Mouse (Mus musculus) neural tube, embryonic 10.5 days (tissue): ENCODE results near the gene Oas1a.
"Not testable (repeated sequence)": the region's sequence is repeated elsewhere in the genome, so short reads cannot be mapped to it uniquely, and the experiment has no call there.

Experiments used
- DNase-seq: peaks from one replicate; pipeline ENCODE4 v3.0.0-alpha.2; 2017; ENCODE audit warnings: low spot score; ENCODE audit errors: extremely low spot score

Gene Oas1a

DNA sequence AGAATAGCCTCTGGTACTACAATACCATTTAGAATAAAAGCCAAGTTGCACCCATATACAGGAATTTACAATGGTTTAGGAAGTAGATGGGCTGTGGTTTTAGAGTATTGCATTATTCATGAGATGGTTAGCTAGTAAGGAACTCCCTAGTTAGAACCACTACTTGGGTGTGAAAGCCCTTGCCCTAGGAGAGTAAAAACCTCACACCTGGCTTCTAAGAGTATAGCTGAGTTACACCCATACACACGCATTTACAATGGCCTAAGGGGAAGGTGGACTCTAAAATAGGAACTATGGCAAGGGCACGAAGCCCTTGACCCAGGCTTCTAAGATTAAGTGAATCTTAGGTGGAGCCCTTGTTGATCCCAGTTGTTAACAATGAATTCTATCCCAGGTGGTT is 12.6 kb downstream of the Oas1a start:
- DNase-seq: not testable (repeated sequence)

DNA sequence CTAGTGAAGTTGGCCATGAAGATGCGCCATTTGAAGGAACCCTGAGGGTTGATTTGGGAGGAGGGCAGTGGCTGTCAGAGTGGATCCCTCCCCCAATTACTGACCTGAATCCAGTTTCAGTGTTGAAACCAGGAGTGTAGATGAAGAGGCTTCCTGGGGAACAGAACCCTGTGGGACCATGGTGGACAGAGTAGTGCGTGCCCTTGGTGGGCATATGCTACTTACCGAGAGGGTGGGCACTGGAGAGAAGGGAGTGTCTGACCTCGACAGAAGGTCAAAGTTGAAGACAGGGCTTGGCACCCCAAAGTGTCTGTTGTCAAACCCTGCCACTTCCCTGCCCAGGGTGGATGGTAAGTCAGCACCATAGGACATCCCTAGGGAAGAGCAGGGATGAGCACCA is 13.5 kb downstream of the Oas1a start:
- not testable (repeated sequence) for DNase-seq

DNA sequence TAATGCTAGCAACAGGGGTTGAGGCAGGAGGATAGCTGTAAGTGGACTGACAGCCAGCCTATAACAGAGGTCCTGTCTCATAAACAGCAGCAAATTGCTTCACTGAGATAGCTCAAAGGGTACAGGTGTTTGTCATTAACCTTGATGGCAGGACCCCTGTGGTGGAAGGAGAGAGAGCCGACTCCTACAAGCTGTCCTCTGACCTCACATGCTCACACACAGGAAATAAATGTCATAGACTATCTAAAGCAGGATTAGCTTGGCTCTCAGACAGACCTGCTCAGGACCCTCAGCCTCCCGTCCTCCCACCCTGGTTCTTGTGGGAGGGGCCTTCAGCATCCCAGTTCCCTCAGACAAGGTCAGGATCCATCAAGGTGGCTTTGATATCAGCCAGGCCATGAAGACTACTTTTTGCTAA is 15.1 kb downstream of the Oas1a start:
- no peak for DNase-seq

DNA sequence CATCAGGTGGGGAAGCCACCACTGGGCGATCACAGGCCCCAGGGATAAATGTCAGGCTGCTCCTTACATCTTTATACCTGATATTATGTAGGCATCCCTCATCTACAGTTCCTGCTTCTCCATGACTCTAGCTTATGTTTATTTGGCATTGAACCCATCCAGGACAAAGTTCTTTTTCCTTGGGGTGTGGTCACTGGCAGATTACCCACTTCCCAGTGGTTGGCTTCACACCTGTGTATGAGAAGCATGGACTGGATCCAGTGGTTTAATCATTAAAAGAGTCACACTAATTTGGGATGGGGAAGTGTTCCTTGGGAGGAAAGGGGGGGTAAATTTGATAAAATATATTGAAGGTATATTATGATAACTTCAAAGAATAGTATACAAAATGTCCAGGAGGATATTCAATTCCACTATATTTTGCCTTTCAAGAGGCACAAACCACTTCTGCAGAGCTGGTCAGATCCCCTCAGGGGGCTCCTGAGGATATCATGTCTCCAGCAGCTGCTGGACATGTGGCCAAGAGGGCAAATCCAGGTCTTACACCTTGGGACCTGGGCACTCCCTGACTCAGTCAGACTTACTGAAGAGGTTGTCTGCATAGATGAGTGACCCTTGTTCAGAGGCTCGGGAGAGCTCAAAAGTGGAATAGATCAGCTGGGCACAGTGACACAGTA is 15.6 kb downstream of the Oas1a start:
- DNase-seq: not testable (repeated sequence)

DNA sequence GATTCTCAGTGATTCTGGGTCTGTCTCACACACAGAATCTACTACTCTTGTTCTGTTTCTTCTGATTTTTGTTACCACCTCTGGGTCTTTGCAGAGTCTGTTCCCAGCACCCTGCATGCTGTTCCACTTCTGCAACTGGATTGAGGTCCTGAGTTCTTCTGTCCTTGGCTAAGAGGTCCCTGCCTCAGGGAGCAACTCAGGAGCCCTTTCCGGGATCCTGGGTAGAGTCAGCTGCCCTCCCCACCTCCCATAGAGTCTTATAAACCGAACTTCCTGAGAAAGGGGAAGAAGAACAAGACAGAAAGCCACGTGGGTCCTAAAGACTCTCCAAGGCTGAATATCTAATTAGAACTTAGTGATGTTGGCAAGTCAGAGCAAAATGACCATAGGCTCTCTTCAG is 16.3 kb downstream of the Oas1a start:
- no peak for DNase-seq

DNA sequence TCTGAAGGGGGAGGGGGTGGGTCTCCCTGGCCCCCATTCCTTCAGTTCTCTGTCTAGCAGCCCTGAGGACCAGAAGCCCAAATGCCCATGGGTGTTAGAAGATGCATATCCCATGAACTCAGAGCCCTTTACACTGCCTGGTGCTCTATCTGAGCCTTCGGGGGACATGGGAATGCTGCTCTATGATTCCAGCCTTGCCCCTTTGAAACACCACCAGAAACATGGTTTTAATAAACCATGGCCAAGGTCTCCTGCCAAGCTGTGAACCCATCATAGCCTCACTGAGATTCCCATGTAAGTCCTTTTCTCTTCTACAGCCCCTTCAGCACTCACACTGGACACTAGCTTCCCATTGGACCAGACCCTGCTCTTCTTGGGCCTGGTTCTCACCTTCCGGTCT is 17.3 kb downstream of the Oas1a start:
- DNase-seq: no peak

DNA sequence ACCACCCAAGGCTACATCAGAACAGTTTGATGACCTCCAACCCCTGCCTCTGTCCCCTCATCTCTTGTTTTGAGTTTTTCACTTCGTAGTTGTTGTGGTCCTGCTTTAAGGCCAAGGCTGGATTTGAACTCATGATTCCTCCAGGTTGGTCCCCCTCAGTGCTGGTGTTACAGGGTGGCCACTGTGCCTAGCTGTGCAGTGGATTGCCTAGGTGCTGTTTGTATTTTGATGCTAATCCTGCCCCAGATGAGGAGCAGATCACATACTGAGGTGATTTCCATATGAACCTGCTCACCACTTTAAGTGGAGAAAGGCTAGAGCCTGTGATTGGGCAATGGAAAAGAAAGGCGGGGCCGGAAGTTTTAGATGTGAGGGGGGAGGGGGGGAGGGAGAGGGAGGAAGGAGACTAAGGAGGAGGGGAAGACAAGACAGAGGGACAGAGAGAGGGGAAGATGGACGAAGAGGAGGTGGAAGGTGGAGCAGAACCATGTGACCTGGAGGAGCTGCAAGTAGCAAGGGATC is 19.0 kb downstream of the Oas1a start:
- DNase-seq: not testable (repeated sequence)

DNA sequence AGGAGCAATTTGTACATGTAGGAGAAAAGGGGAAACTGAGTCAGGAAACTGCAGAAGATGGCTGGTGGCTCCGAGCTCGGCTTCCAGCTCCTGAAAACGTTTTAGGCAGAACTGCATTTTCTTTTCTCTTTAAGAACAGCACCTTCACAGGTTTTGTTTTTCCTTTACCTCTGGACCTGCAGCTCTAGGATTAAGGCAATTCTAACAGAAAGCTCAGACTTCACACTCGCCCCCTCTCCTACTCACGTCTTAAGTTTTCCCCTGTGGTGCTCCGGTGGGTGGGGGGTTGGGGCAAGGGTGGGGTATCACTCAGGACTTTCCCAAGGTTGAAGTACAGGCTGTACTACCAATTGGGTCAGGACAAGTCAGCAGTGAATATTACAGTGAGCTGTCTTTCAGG is 19.5 kb downstream of the Oas1a start:
- DNase-seq: no peak

DNA sequence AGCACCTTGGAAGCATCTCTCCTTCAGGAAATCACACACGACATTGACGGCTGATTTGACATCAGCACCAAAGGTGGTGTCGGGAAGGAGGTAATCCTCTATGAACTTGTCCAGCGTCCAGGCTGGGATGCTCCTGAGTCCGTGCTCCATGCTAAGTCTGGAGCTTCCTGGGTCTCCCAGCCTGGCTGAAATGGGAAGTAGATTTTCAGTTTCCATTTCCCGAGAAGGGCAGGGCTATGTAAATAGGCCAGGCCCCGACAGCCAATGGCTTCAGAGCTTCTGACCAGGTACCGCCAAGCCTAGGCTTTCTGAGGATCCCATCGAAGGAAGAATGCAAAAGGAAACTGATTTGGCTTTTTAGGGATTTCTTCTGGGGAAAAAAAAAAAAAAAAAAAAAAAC is 19.9 kb downstream of the Oas1a start, which contains the start of gene Oas1g:
Gene Oas1g, minus strand, starts transcription at position 201 of the 400 bp plus-strand sequence.
- not testable (repeated sequence) for DNase-seq

DNA sequence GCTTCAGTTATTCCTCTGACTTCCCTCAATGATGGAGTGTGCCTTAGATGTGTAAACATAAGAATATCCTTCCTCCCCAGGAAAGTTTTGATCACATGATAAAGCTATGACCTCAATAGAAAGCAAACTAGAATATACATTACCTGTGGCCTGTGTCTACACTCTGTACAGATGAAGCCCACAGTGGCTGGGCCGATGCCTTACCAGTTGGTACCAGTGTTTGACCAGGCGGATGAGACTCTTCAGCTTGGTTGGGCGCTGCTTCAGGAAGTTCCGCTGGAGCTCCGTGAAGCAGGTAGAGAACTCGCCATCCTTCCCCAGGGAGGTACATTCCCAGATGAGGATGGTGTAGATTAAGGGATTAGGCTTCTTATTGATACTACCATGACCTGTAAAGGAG is 25.6 kb downstream of the Oas1a start:
- DNase-seq: not testable (repeated sequence)

DNA sequence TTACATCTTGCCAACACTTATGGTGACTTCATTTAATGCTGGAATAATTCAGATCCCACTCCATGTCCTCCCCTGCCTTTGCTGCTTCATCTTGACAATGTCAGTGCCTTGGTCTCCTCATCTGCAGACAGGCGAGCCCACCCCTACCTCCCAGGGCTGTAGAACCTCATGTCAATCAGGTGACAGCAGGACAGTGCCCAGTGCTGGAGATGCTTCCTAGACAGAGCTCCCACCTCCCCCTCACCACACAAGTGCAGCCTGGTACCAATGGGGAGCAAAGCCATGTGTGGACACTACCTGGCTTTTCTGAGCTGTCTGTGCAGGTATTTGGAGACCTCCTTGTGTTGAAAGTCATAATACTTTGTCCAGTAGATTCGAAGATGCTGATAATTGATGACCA is 28.5 kb downstream of the Oas1a start:
- not testable (repeated sequence) for DNase-seq

DNA sequence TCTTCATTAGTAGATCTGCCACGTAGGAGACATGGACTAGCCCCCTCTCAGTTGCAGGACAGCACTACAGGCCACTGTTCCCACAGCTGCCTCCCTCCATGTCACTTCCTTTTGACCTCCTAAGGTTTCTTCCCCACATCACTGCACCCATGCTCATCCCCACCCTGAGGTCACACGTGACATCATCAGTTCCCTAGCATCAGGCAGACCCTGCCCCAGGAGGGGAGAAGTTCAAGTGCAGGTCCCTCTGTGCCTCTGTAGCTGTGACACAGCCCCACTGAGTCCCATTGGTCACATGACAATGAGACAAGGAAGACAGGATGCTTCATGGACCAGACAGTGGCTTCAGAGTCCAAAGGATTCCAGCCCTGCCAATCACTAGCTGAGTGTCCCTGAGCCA is 29.9 kb downstream of the Oas1a start:
- DNase-seq: not testable (repeated sequence)

DNA sequence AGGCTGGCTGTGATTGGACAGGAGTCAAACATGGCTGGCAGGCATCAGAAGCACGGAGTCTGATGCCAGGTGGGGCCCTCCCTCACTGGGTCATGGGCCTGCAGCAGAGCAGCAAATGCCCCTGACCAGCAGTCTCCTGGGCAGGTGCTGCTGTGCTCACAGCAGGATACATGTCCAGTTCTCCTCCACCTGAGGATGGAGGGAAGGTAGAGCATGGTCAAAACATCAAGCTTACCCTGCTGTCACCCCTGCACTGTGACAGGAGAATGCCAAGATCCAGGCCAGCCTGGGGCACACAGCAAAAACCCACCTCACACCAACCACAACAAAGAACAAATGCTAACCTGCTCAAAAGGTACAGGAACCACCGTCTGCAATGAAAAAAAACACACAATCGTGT is 30.5 kb downstream of the Oas1a start:
- not testable (repeated sequence) for DNase-seq

DNA sequence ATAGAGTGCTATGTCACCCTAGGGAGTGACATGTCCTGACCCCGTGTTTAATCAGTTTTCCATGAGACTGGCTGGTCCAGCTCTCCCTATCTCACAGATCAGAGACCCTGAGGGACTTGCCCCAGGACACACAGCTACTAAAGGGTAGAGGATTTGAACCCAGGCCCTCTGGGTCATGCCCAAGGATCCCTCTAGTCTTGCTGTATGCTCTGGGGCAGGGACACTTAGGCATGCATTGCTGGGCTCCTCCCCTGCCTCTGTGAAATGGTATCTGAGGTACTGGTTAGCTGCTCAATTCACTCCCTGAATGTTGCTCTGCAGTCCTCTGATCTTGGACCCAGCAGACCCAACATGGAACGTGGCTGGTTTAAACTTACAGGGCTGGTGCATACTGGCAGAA is 35.9 kb downstream of the Oas1a start:
- DNase-seq: no peak

DNA sequence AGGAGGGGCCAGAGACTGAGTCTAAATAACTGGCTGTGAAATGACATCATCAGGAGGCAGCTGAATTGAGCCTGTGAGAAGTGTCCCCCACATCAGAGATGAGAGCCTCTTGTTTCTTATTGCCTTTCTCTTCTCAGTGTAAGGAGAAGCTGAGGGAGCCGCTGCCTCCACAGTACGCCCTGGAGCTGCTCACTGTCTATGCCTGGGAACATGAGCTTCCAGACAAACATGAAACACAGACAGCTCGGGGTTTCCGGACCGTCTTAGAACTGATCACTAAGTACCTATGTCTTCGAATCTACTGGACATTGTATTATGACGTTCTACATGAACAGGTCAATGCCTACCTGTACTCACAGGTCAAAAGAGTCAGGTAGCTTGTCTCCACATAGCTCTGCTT is 36.5 kb downstream of the Oas1a start:
- no peak for DNase-seq

DNA sequence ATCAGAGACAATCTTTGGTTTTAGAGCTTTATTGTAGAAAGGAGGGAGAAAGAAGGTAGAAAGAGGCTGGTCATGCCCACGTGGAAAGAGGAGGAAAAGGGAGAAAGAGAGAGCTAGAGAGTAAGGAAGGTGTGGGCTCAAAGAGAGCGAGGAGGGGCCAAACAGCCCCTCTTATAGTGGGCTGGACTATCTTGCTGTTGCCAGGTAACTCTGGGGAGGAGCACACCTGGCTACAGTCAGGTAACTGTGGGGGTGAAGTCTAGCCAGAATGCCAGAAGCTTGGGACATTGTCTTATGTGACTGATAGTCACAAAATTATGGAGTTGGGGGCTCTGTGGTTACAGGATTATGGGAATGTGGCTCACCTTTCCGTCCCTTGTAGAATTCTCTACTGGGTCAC is 37.2 kb downstream of the Oas1a start:
- DNase-seq: no peak

DNA sequence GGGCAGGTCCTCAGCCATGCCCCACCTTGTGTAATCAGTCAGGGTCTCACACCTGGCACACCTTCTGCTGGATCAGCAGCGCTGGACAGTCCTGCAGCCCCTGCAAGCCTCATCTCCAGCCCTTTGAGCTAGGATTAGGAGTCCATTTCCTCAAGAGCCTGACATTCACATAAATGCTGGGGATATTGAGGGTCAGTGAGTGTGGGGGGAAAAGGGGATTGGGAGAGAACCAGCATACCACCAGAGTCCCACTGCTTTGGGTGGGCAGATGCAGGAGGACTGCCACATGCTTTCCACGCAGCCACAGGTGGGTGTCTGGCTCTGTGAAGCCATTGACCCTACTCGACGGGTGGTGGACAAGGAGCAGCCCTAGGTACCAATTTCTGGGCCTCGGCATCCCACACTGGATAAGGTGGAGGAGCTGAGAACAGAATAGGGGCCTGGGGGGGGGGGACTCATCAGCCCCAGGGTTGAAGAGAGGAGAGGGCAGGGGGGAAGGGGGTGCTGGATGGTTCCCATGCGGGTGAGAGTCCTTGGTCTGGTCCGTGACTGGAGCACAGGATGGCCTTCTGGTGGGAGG is 37.8 kb downstream of the Oas1a start:
- no peak for DNase-seq

DNA sequence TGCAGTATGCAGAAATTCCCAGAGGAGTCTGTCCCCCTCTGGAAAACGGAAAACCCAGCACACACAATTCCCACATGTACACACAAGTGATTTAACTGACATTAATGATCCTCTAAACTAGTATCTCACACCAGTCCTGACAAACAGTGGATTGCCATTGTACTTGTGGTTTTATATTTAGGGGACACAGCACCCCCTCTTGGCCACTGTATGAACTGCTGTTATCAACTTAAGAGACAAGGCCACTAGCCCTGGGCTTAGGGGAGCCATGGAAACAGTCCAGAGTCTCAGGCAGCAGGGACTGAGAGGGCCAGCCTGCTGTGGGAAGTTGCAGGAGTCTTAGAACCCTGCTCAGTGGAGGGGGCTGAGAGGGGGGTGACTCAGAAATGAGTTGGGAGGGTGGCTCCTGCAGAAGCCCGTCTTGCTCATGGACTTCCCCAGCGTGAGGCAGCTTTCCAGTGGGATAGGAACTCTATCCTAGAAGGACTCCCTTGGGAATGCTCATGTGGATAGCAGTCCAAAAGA is 41.9 kb downstream of the Oas1a start:
- no peak for DNase-seq

DNA sequence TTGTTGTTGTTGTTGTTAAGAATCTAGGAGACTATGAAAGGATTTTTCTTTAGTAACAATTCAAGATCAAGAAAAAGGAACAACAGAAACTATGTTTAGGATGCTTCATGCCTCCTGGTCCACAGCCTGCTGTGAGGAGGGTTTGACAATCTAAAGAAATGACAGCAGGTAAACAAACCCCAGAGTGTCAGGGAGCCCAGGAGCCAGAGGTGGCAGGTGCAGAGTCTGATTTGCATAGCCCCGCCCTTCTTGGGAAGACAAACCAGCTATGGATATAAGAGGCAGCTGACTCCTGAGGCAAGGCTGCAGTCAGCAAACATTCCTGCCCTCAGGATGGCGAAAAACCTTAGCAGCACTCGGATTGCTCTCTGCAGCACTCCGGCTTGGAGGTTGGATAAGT is 46.2 kb downstream of the Oas1a start, which contains the start of gene Oas1h:
Gene Oas1h, plus strand, starts transcription at position 301 of the 400 bp plus-strand sequence.
- DNase-seq: no peak

DNA sequence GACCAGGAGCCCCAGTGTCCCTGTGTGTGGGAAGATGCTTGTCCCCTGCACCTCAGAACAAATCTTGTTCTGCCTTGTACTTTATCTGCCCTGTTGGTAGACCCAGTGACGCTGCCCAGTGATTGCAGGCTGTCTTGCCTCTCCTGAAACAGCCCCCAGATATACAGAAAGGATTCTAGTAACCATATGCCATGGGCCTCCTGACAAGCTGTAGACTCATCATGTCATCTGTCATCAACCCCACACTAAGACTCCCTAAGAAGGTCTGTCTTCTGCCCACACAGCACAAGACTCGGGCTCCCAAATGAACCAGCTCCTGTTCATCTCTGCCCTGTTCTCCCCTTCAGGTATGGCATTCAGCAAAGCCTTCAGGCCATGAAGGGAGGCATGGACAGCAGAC is 48.1 kb downstream of the Oas1a start:
- DNase-seq: no peak

DNA sequence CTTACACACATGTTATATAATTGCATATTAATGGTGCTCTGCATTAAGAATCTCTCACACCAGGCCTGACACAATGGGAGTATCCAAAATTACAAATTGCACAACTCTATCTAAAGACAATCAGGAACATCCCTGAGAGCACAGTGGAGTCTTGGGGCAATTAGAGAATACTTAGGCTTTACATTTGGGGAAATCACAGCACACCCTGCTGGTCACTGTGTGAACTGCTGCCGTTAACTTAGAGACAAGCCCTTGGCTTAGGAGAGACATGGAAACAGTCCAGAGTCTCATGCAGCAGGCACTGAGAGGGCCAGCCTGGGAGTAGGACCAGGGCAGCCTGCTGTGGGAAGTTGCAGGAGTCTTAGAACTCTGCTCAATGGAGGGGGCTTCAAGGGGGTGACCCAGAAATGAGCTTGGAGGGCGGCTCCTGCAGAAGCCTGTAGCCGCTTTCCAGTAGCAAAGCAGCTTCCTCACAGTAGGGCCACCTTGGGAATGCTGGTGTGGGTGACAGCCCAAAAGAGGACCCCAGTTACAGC is 57.7 kb downstream of the Oas1a start:
- peak; percentile 20 for DNase-seq

DNA sequence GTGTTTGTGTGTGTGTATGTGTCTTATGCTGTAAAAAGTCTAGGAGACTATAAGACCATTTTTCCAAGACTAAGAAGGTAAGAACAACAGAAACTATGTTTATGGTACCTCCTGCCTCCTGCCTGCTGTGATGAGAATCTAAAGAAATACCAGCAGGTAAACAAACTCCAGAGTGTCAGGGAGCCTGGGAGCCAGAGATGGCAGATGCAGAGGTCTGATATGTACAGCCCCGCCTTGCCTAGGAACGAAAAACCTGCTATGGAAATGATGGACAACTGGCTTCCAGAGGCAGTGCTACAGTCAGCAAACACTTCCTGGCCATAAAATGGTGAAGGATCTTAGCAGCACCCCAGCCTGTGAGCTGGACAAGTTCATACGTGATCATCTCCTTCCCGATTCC is 60.3 kb downstream of the Oas1a start, which contains the start of gene Oas1f:
Gene Oas1f, plus strand, starts transcription at position 301 of the 400 bp plus-strand sequence.
- no peak for DNase-seq
